Mouse (Mus musculus) embryo, embryonic 11.5 days (tissue): ENCODE measurements around the gene Acss3.
A peak's percentile ranks its signal among the peaks of the same experiment; 100 is the strongest.

Experiments
- DNase-seq: peaks from one replicate; pipeline ENCODE4 v3.0.0-alpha.2; 2012; ENCODE audit warnings: low read depth, low spot score

Gene Acss3

GRCm38 (mm10) chr10:107011142-107011541 lies 112.3 kb downstream of the Acss3 start:
- no peak for DNase-seq

- DNase-seq = no peak
Observed at GRCm38 (mm10) chr10:106998052-106998625, 125.3 kb downstream of the Acss3 start.

GRCm38 (mm10) chr10:106989478-106989877 lies 134.0 kb downstream of the Acss3 start:
- DNase-seq = no peak

- no peak for DNase-seq
Observed at GRCm38 (mm10) chr10:106975193-106976141, 148.0 kb downstream of the Acss3 start.

- no peak for DNase-seq
Observed at GRCm38 (mm10) chr10:106959026-106959425, 164.4 kb downstream of the Acss3 start.

- DNase-seq = no peak
Observed at GRCm38 (mm10) chr10:106941380-106941779, 182.1 kb downstream of the Acss3 start.

- no peak for DNase-seq
Observed at GRCm38 (mm10) chr10:106939441-106939840, 184.0 kb downstream of the Acss3 start.

- DNase-seq = no peak
Observed at GRCm38 (mm10) chr10:106938851-106939250, 184.6 kb downstream of the Acss3 start.

- DNase-seq = no peak
Observed at GRCm38 (mm10) chr10:106936996-106937395, 186.5 kb downstream of the Acss3 start.

- peak; percentile 14 for DNase-seq
Observed at GRCm38 (mm10) chr10:106932571-106933073, 190.8 kb downstream of the Acss3 start.

GRCm38 (mm10) chr10:106928576-106929332 lies 194.7 kb downstream of the Acss3 start:
- no peak for DNase-seq

- DNase-seq = no peak
Observed at GRCm38 (mm10) chr10:106924798-106925197, 198.7 kb downstream of the Acss3 start.

GRCm38 (mm10) chr10:106924334-106924733 lies 199.1 kb downstream of the Acss3 start:
- DNase-seq = no peak

GRCm38 (mm10) chr10:106914822-106915221 lies 208.6 kb downstream of the Acss3 start:
- no peak for DNase-seq

- no peak for DNase-seq
Observed at GRCm38 (mm10) chr10:106914275-106914674, 209.2 kb downstream of the Acss3 start.

- DNase-seq = no peak
Observed at GRCm38 (mm10) chr10:106913032-106913431, 210.4 kb downstream of the Acss3 start.

- no peak for DNase-seq
Observed at GRCm38 (mm10) chr10:106910108-106910507, 213.4 kb downstream of the Acss3 start.

- no peak for DNase-seq
Observed at GRCm38 (mm10) chr10:106896351-106896750, 227.1 kb downstream of the Acss3 start.
